Mouse (Mus musculus) hindbrain, embryonic 10.5 days (tissue): ENCODE data around the gene Kif4. TPM values are rescaled to one million over a fixed set of nuclear protein-coding genes. Genes with fewer than 3 reads are reported as not detected.

ENCODE experiments used
- DNase-seq: peaks from one replicate; pipeline ENCODE4 v3.0.0-alpha.2; 2017; ENCODE audit warnings: low spot score
- H3K27ac ChIP-seq: fragments of 300-500 bp; sonication (generic); 2 replicates; pipeline ENCODE4 v1.5.1; 2016; ENCODE audit warnings: mild to moderate bottlenecking, moderate library complexity
- H3K27me3 ChIP-seq: fragments of 300-500 bp; sonication (generic); 2 replicates; pipeline ENCODE4 v1.6.1; 2016; ENCODE audit warnings: mild to moderate bottlenecking; ENCODE audit not compliant: poor library complexity, insufficient read depth, severe bottlenecking
- H3K36me3 ChIP-seq: fragments of 300-500 bp; sonication (generic); 2 replicates; pipeline ENCODE4 v1.6.1; 2016; ENCODE audit warnings: mild to moderate bottlenecking, moderate library complexity
- H3K4me1 ChIP-seq: fragments of 300-500 bp; sonication (generic); replicated peaks from 2 replicates; pipeline ENCODE4 v1.6.1; 2016; ENCODE audit warnings: mild to moderate bottlenecking
- H3K4me3 ChIP-seq: fragments of 300-500 bp; sonication (generic); 2 replicates; pipeline ENCODE4 v1.5.1; 2016; ENCODE audit warnings: mild to moderate bottlenecking, moderate library complexity
- H3K9me3 ChIP-seq: fragments of 300-500 bp; sonication (generic); 2 replicates; pipeline ENCODE4 v1.6.1; 2016; ENCODE audit warnings: mild to moderate bottlenecking, moderate library complexity
- WGBS: fragments of 180-500 bp; shearing (Covaris S2); methylation state at CpG from one replicate; pipeline ENCODE4 v1.1.7; 2016; 5-methylcytosine and 5-hydroxymethylcytosine counted together
- polyA plus RNA-seq: library from polyadenylated mRNA; unstranded; fragments of >200 nt; fragmentation: Nextera tagmentation; extraction: Ambion mirVana; gene quantifications from 2 replicates; pipeline ENCODE4 v1.2.1, GENCODE M21; 2016

Gene Kif4
- polyA plus RNA-seq, 1 experiment from 2014 or later, result 32.2 TPM

GRCm38 (mm10) chrX:100664825-100665224 lies 39.3 kb downstream of the Kif4 start:
- Histone ChIP-seq H3K36me3 (peaks cover 27% of the 10 kb centered on the region), H3K27me3 (peaks cover 10% of the 10 kb centered on the region; the same call in 1 of the 2 replicates), H3K9me3 (no peaks in the 10 kb centered on the region), H3K4me1 (no peaks in the 10 kb centered on the region), H3K4me3 (no peak overlapping the region), H3K27ac (no peak overlapping the region)
- DNase-seq, result no peak
- WGBS, result 86% methylated on average over 2 of the region's 2 CpGs

- Histone ChIP-seq H3K27ac (no peak overlapping the region), H3K36me3 (peaks cover 57% of the 10 kb centered on the region), H3K4me3 (no peak overlapping the region), H3K9me3 (no peaks in the 10 kb centered on the region), H3K4me1 (no peaks in the 10 kb centered on the region), H3K27me3 (peaks cover 9% of the 10 kb centered on the region; the same call in 1 of the 2 replicates)
- DNase-seq, result no peak
- 91% methylated on average over 3 of the region's 3 CpGs for WGBS
Observed at GRCm38 (mm10) chrX:100678204-100678603, 52.7 kb downstream of the Kif4 start.

GRCm38 (mm10) chrX:100686527-100686926 lies 61.0 kb downstream of the Kif4 start:
- Histone ChIP-seq H3K4me1 (no peaks in the 10 kb centered on the region), H3K27ac (no peak overlapping the region), H3K9me3 (no peaks in the 10 kb centered on the region), H3K27me3 (peaks cover 42% of the 10 kb centered on the region), H3K4me3 (no peak overlapping the region), H3K36me3 (peaks cover 32% of the 10 kb centered on the region)
- 88% methylated on average over 3 of the region's 3 CpGs for WGBS
- DNase-seq, result no peak

GRCm38 (mm10) chrX:100687360-100688032 lies 62.0 kb downstream of the Kif4 start:
- Histone ChIP-seq H3K36me3 (peaks cover 40% of the 10 kb centered on the region), H3K9me3 (no peaks in the 10 kb centered on the region), H3K4me1 (no peaks in the 10 kb centered on the region), H3K27me3 (peaks cover 44% of the 10 kb centered on the region), H3K4me3 (no peak overlapping the region), H3K27ac (no peak overlapping the region)
- 90% methylated on average over 6 of the region's 6 CpGs for WGBS
- no peak for DNase-seq

- 82% methylated on average over 5 of the region's 5 CpGs for WGBS
Observed at GRCm38 (mm10) chrX:100688033-100688370, 62.5 kb downstream of the Kif4 start.

GRCm38 (mm10) chrX:100696776-100697175 lies 71.2 kb downstream of the Kif4 start:
- peaks cover 6% of the 10 kb centered on the region; the same call in 1 of the 2 replicates for H3K27me3 ChIP-seq
- H3K27ac ChIP-seq, result no peak overlapping the region
- WGBS, result 94% methylated on average over 4 of the region's 4 CpGs
- H3K36me3 ChIP-seq, result peaks cover 49% of the 10 kb centered on the region
- no peak for DNase-seq
- no peak overlapping the region for H3K4me3 ChIP-seq
- H3K4me1 ChIP-seq, result no peaks in the 10 kb centered on the region
- H3K9me3 ChIP-seq, result no peaks in the 10 kb centered on the region

More at GRCm38 (mm10) chrX:100688033-100688370, 62.5 kb downstream of the Kif4 start:
- no peak for DNase-seq
- Histone ChIP-seq H3K4me1 (no peaks in the 10 kb centered on the region), H3K4me3 (no peak overlapping the region), H3K27ac (no peak overlapping the region), H3K27me3 (peaks cover 45% of the 10 kb centered on the region), H3K9me3 (no peaks in the 10 kb centered on the region), H3K36me3 (peaks cover 40% of the 10 kb centered on the region)

- H3K4me3 ChIP-seq, result no peak overlapping the region
- no peaks in the 10 kb centered on the region for H3K4me1 ChIP-seq
- no peaks in the 10 kb centered on the region for H3K9me3 ChIP-seq
- no peak for DNase-seq
- H3K36me3 ChIP-seq, result peaks cover 69% of the 10 kb centered on the region
- WGBS, result 89% methylated on average over 6 of the region's 6 CpGs
- H3K27ac ChIP-seq, result no peak overlapping the region
- peaks cover 4% of the 10 kb centered on the region; the same call in 1 of the 2 replicates for H3K27me3 ChIP-seq
Observed at GRCm38 (mm10) chrX:100708032-100708431, 82.5 kb downstream of the Kif4 start.

GRCm38 (mm10) chrX:100716173-100716572 lies 90.6 kb downstream of the Kif4 start:
- Histone ChIP-seq H3K9me3 (no peaks in the 10 kb centered on the region), H3K4me1 (no peaks in the 10 kb centered on the region), H3K27me3 (peaks cover 10% of the 10 kb centered on the region), H3K36me3 (peaks cover 93% of the 10 kb centered on the region), H3K27ac (no peak overlapping the region), H3K4me3 (no peak overlapping the region)
- WGBS, result 92% methylated on average over 6 of the region's 6 CpGs
- DNase-seq, result no peak

GRCm38 (mm10) chrX:100728947-100729346 lies 103.4 kb downstream of the Kif4 start:
- peaks cover 65% of the 10 kb centered on the region for H3K27me3 ChIP-seq
- H3K27ac ChIP-seq, result peak overlapping the region; percentile 84
- H3K9me3 ChIP-seq, result no peaks in the 10 kb centered on the region
- peak; percentile 6 for DNase-seq
- 34% methylated on average over 1 of the region's 1 CpGs for WGBS
- H3K4me1 ChIP-seq, result peaks cover 32% of the 10 kb centered on the region
- H3K4me3 ChIP-seq, result no peak overlapping the region
- peaks cover 36% of the 10 kb centered on the region for H3K36me3 ChIP-seq

- Histone ChIP-seq H3K9me3 (no peaks in the 10 kb centered on the region), H3K4me1 (peaks cover 32% of the 10 kb centered on the region), H3K36me3 (peaks cover 28% of the 10 kb centered on the region), H3K4me3 (peak within 1 kb of the TSS; percentile 47), H3K27ac (peak within 1 kb of the TSS; percentile 84), H3K27me3 (peaks cover 69% of the 10 kb centered on the region)
- DNase-seq, result peak; percentile 62
- WGBS, result 11% methylated on average over 8 of the region's 8 CpGs
Observed at GRCm38 (mm10) chrX:100729665-100730188, 104.2 kb downstream of the Kif4 start, which contains the start of gene Gdpd2. TSS of gene Gdpd2 (plus strand) at chrX:100729873.

- peaks cover 64% of the 10 kb centered on the region for H3K27me3 ChIP-seq
- DNase-seq, result no peak
- H3K36me3 ChIP-seq, result peaks cover 23% of the 10 kb centered on the region
- WGBS, result 32% methylated on average over 8 of the region's 8 CpGs
- H3K27ac ChIP-seq, result peak overlapping the region; percentile 84
- peak overlapping the region; percentile 47 for H3K4me3 ChIP-seq
- H3K4me1 ChIP-seq, result peaks cover 32% of the 10 kb centered on the region
- no peaks in the 10 kb centered on the region for H3K9me3 ChIP-seq
Observed at GRCm38 (mm10) chrX:100730266-100730665, 104.7 kb downstream of the Kif4 start.

GRCm38 (mm10) chrX:100734359-100734758 lies 108.8 kb downstream of the Kif4 start:
- Histone ChIP-seq H3K27ac (no peak overlapping the region), H3K4me1 (peaks cover 23% of the 10 kb centered on the region), H3K36me3 (no peaks in the 10 kb centered on the region), H3K4me3 (no peak overlapping the region), H3K27me3 (peaks cover 86% of the 10 kb centered on the region), H3K9me3 (no peaks in the 10 kb centered on the region)
- DNase-seq, result no peak
- WGBS, result 77% methylated on average over 7 of the region's 7 CpGs

- no peak overlapping the region for H3K27ac ChIP-seq
- H3K36me3 ChIP-seq, result no peaks in the 10 kb centered on the region
- WGBS, result 22% methylated on average over 14 of the region's 14 CpGs
- H3K9me3 ChIP-seq, result no peaks in the 10 kb centered on the region
- peaks cover 57% of the 10 kb centered on the region for H3K27me3 ChIP-seq
- 0 out of 2 replicates have a peak, but pooled peaks cover 3% of the 10 kb centered on the region for H3K4me1 ChIP-seq
- DNase-seq, result peak; percentile 60
- peak overlapping the region; percentile 39 for H3K4me3 ChIP-seq
Observed at GRCm38 (mm10) chrX:100738918-100739317, 113.4 kb downstream of the Kif4 start.
